Mouse (Mus musculus) yolk sac, embryonic 10.5 days (tissue): ENCODE measurements around the gene Hnf1a.
A peak's percentile ranks its signal among the peaks of the same experiment; 100 is the strongest.
"Not testable (repeated sequence)": the region's sequence is repeated elsewhere in the genome, so short reads cannot be mapped to it uniquely, and the experiment has no call there.

Experiments
- DNase-seq: peaks from one replicate; pipeline ENCODE4 v3.0.0-alpha.2; 2017; ENCODE audit warnings: low spot score

Hnf1a gene

DNA sequence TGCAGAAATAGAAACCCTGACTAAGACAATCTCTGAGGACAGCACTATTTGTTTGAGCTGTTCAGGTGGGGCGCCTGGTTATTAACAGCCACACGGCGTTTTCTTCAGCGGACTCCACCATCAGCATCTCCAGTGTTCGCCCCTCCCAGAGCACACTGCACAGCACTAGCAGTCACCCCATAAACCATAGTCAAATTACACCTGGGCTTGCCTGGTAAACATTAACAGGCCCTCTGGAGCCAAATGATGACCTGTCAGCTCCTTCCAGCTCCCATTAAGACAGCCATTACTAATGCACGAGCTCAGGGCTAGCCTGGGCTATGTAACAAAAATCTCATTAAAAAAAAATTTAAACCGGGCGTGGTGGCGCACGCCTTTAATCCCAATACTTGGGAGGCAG lies 25.8 kb downstream of the Hnf1a start:
- DNase-seq = peak; percentile 59

DNA sequence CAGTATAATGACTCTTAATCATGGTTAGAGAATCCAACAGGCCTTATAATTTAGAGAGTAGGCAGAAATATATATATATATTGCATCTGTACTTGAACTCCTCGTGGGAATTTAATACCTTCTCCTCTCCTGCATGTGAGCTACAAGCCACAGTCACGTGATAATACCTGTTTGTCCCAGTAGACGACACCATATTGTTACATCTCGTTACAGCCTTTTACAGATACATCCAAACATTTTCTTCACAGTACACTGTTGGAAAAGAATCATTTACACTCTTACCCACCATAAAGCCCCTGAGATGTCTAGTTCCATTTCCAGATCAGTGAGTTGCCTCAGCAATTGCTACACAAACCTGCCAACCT lies 28.1 kb downstream of the Hnf1a start:
- no peak for DNase-seq

DNA sequence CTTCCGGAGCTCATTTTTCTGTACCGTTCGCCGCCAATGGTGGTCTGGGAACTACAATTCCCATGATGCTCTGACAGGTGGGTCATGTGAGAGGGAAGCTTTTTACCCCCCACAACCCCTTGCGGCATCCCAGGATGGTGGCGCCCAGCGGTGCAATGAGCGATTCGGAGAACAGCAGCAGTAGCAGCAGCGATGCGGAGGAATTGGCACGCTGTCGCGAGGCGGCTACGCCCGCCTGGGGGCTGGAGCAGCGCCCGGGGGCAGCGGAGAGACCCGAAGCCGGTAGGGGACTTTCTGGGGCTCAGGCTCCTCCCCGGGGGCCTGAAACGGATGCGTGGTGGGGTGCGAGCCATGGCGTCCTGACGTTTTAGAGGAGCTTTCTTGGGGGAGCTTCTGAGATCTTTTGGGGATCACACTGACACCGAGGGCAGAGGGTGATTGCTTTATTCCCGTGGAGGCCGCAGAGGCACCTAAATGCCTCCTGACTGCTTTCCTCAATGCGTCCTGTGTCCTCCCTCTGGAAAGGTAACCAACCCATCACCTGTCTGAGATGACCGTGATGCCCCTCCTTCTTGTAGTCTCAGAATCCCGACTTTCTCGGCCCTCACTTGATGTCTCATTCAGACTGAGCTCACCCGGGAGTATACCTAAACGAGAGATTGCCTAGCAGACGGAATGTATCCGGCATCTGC lies 28.7 kb downstream of the Hnf1a start, which contains the start of gene 2210016L21Rik:
Gene 2210016L21Rik (plus strand): TSS at position 85 of the 692 bp plus-strand sequence.
- DNase-seq = peak; percentile 89

DNA sequence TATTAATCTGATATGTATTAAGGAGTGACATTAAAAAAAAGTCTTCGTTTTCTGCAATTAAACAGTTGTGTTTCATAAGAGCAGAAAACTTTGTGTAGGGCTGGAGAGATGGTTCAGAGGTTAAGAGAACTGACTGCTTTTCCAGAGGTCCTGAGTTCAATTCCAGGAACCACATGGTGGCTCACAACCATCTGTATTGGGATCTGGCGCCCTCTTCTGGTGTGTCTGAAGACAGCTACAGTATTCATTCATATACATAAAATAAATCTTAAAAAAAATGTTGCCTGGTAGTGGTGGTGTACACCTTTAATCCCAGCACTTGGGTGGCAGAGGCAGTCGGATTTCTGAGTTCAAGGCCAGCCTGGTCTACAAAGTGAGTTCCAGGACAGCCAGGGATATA lies 29.8 kb downstream of the Hnf1a start:
- not testable (repeated sequence) for DNase-seq

DNA sequence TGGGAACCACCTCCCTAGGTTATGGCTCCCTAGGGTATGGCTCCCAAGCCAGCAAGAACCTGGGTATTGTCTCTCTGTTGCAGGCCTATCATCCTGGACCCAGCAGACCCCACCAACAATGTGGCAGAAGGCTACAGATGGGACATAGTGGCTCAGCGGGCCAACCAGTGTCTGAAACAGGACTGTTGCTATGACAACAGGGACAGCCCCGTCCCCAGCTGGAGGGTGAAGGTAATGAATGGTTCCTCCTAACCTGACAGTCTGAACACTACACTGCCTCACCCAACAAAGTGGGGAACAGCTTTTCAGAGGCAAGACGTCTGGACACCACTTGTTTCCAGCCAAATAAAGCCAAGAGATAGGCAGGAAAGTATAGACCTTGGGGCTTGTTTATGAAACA lies 35.1 kb downstream of the Hnf1a start:
- no peak for DNase-seq

DNA sequence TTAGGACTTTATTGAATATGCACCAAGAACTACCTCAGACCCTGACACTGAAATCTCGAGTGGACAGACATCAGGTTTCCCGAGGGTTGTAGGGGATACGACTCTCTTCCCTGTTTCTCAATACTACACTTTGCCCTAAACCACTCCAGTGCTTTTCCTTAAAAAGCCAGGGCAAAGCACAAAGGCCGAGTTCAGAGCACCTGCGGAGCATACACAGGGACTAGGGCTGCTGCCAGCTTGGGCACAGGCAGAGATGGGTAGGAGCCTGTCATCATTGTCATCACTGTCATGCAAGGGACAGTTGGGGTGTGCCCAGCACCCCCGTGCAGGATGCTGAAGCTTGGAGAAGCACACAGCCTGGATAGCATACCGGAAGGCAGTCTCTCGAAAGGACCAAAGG lies 37.7 kb downstream of the Hnf1a start:
- no peak for DNase-seq

DNA sequence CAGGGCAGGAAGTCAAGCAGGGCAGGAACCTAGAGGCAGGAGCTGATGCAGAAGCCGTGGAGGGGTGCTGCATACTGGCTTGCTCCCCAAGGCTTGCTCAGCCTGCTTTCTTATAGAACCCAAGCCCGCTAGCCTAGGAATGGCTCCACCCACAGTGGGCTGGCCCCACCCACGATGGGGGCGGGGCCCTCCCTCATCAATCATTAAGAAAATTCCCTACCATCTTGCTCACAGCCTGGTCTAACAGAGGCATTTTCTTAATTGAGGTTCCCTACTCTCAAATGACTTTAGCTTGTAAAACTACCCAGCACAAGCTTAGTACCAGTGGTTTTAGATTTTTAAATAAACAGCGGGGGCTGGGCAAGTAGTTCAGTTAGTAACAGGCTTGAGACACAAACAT lies 39.3 kb downstream of the Hnf1a start:
- no peak for DNase-seq

DNA sequence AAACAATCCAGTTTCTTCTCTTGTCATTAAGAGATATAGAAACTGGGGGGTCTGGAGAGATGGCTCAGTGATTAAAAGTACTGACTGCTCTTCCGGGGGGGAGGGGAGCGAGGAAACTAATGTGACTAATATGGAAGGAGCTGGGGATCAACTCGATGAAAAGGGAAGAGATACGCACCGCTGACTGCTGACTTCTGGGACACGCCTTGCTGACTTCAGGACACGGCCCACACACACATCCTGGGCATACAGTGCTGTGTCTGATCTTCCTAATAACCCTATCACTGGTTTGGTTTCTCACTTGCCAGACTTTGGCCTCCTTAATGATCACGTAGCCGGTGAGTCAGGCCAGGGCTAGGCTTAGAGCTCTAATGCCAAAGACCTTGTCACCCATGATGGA lies 44.1 kb downstream of the Hnf1a start:
- DNase-seq = no peak

DNA sequence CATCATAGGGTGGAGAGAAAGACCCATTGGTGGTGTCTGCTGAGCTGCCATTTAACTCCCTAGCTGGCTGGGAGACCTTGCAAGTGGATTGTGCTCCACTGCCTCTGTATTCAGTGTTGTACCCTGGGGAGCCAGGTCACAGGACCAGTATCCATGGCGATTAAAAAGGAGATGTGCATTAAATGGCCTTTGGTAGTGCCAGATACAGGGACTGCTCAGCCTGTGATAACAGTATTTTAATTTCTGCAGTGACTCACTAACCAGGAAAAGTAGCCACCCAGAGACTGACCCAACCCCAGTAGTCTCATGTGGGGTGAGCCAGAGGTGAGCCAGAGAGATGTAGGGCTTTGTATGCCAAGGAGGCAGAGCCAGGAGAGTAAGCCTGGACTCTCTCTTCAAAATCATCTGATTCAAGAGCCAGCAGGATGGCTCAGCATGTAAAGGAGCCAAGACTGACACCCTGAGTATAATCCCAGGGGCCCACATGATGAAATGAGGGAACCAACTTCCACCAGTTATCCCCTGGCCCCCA lies 44.7 kb downstream of the Hnf1a start:
- no peak for DNase-seq

DNA sequence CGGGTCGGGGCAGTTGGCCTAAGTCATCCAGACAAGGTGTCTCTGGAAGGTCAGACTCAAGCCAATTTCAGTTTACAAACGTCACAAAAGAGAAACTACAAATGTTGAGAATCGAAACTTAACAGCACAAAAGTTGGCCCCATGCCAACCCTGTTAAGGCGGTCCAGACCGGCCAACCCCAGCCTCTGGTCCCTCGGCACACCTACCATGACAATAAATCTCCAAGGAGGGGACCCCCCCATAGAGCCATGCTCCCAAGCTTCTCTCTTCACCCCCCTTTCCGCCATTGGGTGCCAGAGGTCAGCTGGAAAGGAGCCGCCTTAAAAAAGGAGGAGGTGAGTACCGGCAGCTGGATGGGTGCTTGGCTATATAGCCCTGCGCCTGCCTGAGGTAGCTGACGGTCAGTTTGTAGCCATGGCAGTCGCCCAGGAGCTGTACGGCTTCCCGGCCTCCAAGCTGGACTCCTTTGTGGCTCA lies 47.9 kb downstream of the Hnf1a start, which contains the start of gene Oasl1:
Gene Oasl1 (plus strand): TSS at position 243 of the 476 bp plus-strand sequence.
- no peak for DNase-seq

DNA sequence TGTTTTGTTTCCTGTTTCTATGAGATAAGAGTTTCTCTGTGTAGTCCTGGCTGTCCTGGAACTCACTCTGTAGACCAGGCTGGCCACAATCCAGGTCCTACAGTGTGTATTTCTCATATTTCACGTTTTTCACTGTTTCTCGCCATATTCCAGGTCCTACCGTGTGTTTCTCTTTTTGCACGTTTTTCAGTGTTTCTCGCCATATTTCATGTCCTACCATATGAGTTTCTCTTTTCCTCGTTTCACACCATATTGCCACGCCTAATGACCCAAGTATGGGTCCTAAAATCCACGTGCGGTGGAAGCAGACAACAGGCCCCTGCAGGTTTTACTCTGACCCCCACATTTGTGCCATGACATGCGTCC lies 48.5 kb downstream of the Hnf1a start:
- no peak for DNase-seq

DNA sequence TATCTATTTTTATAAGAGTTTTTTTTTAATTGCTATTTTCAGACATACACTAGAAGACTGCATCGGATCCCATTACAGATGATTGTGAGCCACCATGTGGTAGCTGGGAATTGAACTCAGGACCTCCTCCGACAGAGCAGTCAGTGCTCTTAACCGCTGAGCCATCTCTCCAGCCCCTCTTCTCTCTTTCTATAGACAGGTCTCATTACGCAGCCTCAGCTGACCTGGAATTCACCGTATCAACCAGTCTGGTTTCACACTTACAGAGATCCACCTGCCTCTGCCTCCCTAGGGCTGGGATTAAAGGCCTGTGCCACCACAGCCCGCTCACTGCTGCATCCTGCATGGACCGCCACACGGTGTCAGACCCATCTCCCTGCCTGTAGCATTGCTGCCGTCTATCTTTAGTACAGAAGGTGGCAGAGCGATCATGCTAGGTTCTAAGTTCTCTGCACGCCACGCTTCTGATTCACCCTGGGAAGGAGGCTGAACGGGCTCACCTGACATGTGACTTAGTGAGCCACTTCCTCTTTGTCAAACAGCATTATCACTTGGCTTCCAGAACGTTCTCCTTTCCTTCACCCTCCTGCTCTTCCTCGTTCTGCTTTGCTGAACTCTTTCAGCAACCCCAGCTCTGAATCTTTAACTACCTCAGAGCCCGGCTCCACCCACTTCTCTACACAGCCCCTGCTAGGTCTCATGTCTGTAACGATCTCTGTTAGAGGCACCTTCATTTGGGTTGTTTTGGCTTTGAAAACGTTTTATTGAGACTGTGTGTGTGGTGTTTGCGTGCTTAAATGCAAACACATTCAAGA lies 49.1 kb downstream of the Hnf1a start:
- peak; percentile 53 for DNase-seq

DNA sequence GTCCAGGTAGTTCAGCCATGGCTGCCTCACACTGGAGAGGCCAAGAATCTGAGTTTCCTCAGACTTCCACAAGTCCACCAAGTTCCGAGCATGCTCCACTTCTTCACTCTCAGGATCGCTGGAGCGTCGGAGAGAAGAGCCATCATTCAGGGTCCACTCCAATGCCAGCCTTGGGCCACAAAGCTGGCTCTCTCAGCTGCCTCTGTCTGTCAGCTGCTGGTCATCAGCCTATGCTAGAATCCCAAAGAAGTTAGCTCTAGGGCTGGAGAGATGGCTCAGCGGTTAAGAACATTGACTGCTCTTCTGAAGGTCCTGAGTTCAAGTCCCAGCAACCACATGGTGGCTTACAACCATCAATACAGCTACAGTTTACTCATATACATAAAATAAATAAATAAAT lies 53.5 kb downstream of the Hnf1a start:
- DNase-seq = not testable (repeated sequence)

DNA sequence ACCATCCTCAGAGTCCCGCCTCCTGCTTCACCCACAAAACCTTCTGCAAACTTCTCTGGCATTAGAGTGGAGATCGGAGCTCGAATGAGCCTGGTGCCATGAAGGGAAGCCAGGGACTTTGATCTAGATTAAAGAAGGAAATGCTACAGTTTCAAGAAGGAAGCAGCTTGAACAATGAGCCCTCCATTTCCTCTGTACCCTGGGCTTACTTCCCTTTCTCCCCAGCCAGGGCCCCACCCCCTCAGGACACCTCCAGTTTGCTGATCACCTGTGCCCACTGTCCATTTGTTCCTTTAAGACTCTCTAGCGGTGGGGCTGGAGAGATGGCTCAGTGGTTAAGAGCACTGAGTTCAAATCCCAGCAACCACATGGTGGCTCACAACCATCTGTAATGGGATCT lies 54.1 kb downstream of the Hnf1a start:
- no peak for DNase-seq

DNA sequence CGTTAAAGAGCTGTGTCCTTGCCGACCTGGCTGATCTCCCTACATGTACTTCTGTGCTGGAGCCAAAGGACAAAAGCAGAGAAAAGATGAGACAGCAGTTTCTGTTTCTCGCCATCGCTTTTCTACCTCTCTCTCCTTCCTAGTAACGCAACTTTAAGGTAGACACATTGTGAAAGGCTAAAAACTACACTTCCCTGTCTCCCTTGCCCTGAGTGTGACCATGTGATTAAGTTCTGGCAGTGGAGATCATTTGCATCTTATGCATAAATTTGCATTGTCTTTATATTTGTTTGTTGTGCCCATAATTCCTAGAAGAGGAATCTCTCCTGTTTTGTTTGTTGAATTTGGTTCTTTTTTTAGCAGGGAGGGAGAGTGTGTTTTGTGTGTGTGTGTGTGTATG lies 55.0 kb downstream of the Hnf1a start:
- DNase-seq = no peak

DNA sequence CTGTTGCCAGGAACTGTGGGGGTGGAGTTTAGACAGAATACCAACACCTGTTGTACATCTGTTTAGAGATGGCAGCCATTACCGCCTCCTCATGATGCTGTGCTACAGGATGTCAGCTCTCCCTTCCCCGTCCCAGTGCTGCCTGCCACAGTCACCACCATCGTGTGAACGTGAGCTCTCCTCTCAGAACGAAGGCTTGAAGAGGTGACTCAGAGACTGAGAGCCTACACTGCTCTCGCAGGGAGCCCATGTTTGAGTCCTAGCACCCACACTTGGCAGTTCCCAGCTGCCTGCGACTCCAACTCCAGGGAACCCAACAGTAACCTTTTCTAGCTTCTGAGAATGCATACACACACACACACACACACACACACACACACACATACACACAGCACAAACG lies 56.0 kb downstream of the Hnf1a start:
- DNase-seq = no peak

DNA sequence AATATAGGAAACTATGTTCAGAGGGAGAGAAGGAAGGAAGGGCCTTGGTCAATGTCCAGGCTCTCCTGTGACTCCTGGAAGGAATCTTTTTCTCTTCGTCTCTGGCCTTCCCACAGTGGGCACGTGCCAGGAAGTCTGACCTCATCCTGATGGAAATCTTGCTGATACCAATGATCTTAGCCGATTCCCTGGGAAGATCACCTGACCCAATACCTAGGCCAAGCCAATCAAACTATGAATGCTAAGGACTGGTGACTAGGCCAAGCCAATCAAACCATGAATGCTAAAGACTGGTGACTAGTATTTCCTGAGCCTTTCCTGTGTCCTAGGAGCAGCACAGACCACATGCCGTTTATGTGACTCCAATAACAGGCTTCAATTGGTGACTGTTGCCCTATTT lies 57.2 kb downstream of the Hnf1a start:
- DNase-seq = no peak

DNA sequence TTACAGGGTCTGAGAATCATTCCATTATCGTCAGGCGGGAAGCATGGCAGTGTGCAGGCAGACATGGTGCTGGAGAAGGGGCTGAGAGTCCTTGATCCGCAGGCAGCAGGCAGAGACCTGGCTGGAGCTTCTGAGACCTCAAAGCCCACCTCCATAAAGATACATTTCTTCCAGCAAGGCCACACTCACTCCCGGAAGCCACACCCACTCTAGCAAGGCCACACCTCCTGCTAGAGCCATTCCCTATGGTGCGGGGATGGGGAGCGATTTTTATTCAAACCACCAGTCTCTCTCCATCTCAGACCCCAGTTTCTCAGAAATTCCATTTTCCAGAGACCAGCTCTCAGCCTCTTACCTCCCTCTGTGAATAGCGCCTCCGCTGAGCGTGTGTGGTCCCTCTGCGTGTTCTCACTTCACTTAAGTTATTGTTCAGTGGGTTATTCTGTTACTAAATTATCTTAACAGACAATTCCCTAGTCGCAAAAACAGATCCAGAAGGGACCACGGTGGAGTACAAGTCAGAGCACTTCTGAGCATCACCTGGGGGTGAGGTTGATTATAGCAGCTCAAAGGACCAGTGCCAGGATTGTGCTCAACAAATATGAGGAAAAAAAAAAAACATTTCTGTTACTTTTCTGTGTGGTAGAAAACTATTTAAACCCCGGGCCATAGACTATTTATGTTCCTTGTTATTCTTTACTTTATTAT lies 62.1 kb downstream of the Hnf1a start:
- no peak for DNase-seq

DNA sequence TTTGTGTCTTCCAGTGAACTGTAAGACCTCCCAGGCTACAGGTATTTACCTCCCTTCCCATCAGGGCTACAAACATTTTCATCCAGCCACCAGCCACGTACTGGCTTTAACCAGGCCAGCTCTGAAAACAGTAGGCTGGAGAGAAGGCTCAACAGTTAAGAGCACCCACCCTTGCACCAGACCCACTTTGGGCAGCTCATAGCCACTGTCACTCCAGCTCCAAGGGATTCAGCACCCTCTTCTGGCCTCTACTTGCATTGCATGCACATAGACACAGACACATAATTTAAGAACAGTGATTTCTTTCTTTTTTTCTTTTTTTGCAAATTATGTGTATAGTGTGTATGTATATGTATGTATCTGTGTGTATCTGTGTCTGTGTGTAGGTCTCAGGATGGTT lies 68.5 kb downstream of the Hnf1a start:
- peak; percentile 21 for DNase-seq
